Mouse (Mus musculus): ENCODE data around the gene Llgl1.

Gene Llgl1

GRCm38 (mm10) chr11:60726601-60727391 lies 27.3 kb downstream of the Llgl1 start, which contains the start of gene Flii:
TSS of gene Flii (minus strand) at chr11:60727263.
- peak; percentile 87 for DNase-seq

DNA sequence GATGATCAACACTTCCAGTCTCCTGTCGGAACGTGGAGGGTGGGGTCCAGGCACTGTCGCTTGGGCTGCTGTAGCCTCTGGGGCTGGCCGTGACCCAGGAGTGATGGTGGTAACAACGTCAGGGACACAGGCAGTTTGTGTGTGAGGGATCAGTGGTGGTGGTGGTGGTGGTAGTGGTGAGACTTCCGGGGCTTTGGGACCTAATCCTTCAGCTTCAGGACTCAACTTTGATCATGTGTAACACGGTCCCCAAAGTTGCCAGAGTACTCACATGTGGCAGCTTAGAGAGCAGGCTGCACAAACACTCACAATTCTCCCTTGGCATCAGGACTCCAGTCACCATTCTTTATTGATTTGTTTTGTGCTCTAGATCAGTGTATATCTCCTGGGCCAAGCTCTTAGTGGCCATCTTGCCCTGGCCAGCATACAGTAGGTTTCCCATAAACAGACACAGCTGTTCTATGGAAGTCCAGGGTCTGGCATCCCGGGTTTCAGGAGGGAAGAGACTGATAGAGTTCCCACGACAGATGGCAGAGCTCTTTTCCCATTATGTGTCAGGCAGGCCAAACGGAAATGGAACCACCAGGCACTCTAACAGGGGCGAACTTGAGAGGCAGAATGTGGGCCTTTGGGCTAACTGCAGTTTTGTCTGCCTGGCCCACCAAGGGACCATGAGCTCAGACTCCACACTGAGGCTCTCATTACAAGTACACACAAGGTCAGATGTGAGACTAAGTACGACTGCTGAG lies 28.0 kb downstream of the Llgl1 start:
- DNase-seq: no peak

DNA sequence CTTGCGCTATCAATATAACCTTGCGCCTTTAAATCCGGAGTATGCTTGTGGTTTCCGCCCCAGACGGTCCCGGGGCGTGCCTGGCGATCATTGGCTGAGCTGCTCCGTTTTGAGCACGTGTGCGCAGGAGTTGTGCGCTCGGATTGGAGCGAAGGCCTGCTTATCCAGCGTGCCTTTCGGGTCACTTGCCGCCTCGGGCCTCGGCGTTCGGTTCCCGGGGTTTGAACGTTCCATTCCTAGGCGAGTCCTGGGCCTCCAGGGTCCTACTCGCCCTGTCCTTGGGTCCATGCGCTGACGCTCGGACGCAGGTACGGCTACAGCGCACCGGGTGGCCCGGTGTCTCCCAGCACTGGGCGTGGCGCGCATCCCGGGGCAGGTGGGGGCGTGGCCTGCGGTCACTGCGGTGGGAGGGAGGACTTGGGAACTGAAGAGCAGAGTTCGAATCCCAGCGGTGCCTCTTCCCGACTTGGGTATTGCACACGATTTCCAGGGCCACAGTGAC lies 28.8 kb downstream of the Llgl1 start, which contains the start of gene Mief2:
Gene Mief2 (plus strand): TSS at position 139 of the 502 bp plus-strand sequence.
- peak; percentile 98 for DNase-seq

GRCm38 (mm10) chr11:60729217-60729641 lies 29.7 kb downstream of the Llgl1 start:
- DNase-seq: no peak

GRCm38 (mm10) chr11:60730169-60730568 lies 30.6 kb downstream of the Llgl1 start:
- no peak for DNase-seq

- no peak for DNase-seq
These were observed 31.7 kb downstream of the Llgl1 start for GRCm38 (mm10) chr11:60731251-60731650.

GRCm38 (mm10) chr11:60734206-60734605 lies 34.7 kb downstream of the Llgl1 start:
- DNase-seq: no peak

DNA sequence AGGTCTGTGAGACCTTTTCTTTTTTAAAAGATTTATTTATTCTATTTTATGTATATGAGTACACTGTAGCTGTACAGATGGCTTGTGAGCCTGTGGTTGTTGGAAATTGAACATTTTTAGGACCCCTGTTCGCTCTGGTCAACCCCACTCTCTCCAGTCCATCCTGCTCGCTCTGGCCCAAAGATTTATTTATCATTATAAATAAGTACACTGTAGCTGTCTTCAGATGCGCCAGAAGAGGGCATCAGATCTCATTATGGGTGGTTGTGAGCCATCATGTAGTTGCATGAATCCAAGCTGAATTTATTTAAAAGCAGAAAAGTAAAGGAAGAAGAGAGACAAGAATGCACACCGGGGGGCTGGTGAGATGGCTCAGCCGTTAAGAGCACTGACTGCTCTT lies 35.7 kb downstream of the Llgl1 start:
- no peak for DNase-seq

DNA sequence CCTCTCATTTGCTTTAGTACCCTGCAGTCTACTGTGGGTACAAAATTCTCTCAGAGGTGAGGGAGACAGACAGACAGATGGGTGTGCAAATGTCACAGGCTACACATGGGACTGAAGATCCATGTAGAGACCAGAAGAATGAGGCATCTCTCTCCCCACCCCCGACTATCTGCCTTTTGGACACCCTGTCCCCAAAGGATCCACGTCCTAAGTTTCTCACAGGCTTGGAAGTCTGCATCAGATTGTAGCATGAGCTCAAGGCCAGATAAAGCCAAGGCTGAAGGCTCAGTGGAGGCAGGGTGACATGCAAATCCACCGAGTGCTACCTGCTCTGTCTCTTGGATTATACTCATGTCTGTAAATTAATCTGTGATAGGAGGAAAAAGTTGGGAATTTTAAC lies 37.0 kb downstream of the Llgl1 start:
- DNase-seq: no peak

- DNase-seq: no peak
These were observed 37.9 kb downstream of the Llgl1 start for GRCm38 (mm10) chr11:60737450-60737849.

- no peak for DNase-seq
These were observed 40.8 kb downstream of the Llgl1 start for GRCm38 (mm10) chr11:60740321-60740720.

- DNase-seq: no peak
These were observed 56.0 kb downstream of the Llgl1 start for GRCm38 (mm10) chr11:60755570-60755969.

GRCm38 (mm10) chr11:60761681-60762080 lies 62.2 kb downstream of the Llgl1 start:
- no peak for DNase-seq

Data from retina, postnatal 1 day (tissue).